Mouse (Mus musculus) B cell, adult (primary cell): ENCODE results near the gene Dppa4. TPM values are rescaled to one million over a fixed set of nuclear protein-coding genes. Genes with fewer than 3 reads are reported as not detected.

ENCODE experiments used
- total RNA-seq: library from RNA; stranded (reverse); gene quantifications from 4 replicates; pipeline ENCODE4 v1.2.4, GENCODE M21; 2023; ENCODE audit not compliant: inconsistent age

Dppa4 gene
- not detected in 4 replicates for total RNA-seq

GRCm38 (mm10) chr16:48283517-48283916 is at the start of gene Dppa4:
Gene Dppa4, plus strand, starts transcription at chr16:48283733.

DNA sequence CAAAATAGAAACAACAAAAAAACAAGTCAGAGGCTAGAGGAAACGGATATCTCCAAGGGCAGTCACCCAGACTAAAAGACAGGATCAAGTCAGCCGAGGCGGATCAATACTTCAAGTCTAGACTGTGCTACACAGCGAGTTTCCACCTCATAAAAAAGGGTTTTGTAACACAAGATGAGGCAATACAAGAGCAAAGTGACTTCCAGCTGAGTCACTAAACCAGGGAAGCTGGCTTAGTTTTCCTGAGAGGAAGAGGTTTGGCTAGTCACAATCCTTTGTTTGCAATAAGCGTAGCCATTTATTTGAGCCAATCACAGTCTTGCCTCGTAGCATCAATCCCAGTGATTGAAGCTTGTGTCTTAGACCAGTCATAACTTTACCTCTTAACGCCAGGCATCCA is 20.0 kb downstream of the Dppa4 start, which contains the start of gene Dppa2:
Gene Dppa2 (plus strand): TSS at position 400 of the 400 bp plus-strand sequence.

Other genes with a start within 250 kb of the Dppa4 start
- not detected in 4 replicates for gene Dppa2, start 20.2 kb downstream of the Dppa4 start, total RNA-seq
- gene Gm5485, start 128.7 kb downstream of the Dppa4 start, total RNA-seq = not detected in 4 replicates
- not detected in 4 replicates for gene Morc1, start 147.5 kb downstream of the Dppa4 start, total RNA-seq